Mouse (Mus musculus): ENCODE results near the gene Gm5617. TPM values are rescaled to one million over a fixed set of nuclear protein-coding genes. Genes with fewer than 3 reads are reported as not detected.
A peak's percentile ranks its signal among the peaks of the same experiment; 100 is the strongest.
"Not testable (repeated sequence)": the region's sequence is repeated elsewhere in the genome, so short reads cannot be mapped to it uniquely, and the experiment has no call there.

Gm5617 gene
- polyA plus RNA-seq, 1 experiment from 2014 or later, result 29.6 TPM

- H3K27ac ChIP-seq; ATAC-seq (ENCODE audit: borderline replicate concordance, extremely low read depth, low FRiP score, low TSS enrichment); H3K9me3 ChIP-seq; H3K4me2 ChIP-seq; H3K36me3 ChIP-seq; H3K4me3 ChIP-seq; H3K4me1 ChIP-seq; H3K9ac ChIP-seq: not testable (repeated sequence)
- 55% methylated on average over 1 of the region's 1 CpGs for WGBS
- peaks cover 16% of the 10 kb centered on the region for H3K27me3 ChIP-seq
These were observed 42.4 kb downstream of the Gm5617 start for GRCm38 (mm10) chr9:48537616-48538015.

GRCm38 (mm10) chr9:48538044-48538645 lies 42.9 kb downstream of the Gm5617 start:
- Histone ChIP-seq H3K36me3 (no peaks in the 10 kb centered on the region), H3K27me3 (peaks cover 16% of the 10 kb centered on the region), H3K4me1 (no peaks in the 10 kb centered on the region), H3K27ac (no peak overlapping the region), H3K9me3 (no peaks in the 10 kb centered on the region; the same call in 1 of the 2 replicates), H3K4me3 (no peak overlapping the region), H3K4me2 (peak overlapping the region; percentile 14; the same call in 1 of the 2 replicates), H3K9ac (no peak overlapping the region)
- no peak for ATAC-seq (ENCODE audit: borderline replicate concordance, extremely low read depth, low FRiP score, low TSS enrichment)
- 3% methylated on average over 17 of the region's 17 CpGs for WGBS

- H3K9me3 ChIP-seq, result no peaks in the 10 kb centered on the region; the same call in 1 of the 2 replicates
- ATAC-seq (ENCODE audit: borderline replicate concordance, extremely low read depth, low FRiP score, low TSS enrichment), result no peak
- H3K9ac ChIP-seq, result no peak overlapping the region
- H3K27me3 ChIP-seq, result peaks cover 16% of the 10 kb centered on the region
- no peak overlapping the region for H3K27ac ChIP-seq
- H3K36me3 ChIP-seq, result no peaks in the 10 kb centered on the region
- WGBS, result 12% methylated on average over 12 of the region's 12 CpGs
- no peaks in the 10 kb centered on the region for H3K4me1 ChIP-seq
- no peak overlapping the region for H3K4me3 ChIP-seq
- H3K4me2 ChIP-seq, result peak overlapping the region; percentile 14
These were observed 43.4 kb downstream of the Gm5617 start for GRCm38 (mm10) chr9:48538688-48539087.

Small RNAs within 50 kb of the gene (microRNA-seq; reads per million reads assigned to microRNA genes)
- not detected for gene Gm23653

Other genes with a start within 250 kb of the Gm5617 start
- gene Nxpe2, start 142.0 kb upstream of the Gm5617 start, polyA plus RNA-seq (2015; fragmentation: Nextera tagmentation; extraction: Ambion mirVana), result 0.97 and 2.1 TPM in 2 replicates
- gene Rexo2, start 14.8 kb upstream of the Gm5617 start, polyA plus RNA-seq (2015; fragmentation: Nextera tagmentation; extraction: Ambion mirVana), result 112 and 119 TPM in 2 replicates
- gene Rbm7, start 143 bp upstream of the Gm5617 start, polyA plus RNA-seq (2015; fragmentation: Nextera tagmentation; extraction: Ambion mirVana), result 127 and 130 TPM in 2 replicates
- gene Nnmt, start 109.7 kb downstream of the Gm5617 start, polyA plus RNA-seq (2015; fragmentation: Nextera tagmentation; extraction: Ambion mirVana), result 1.5 and 1.6 TPM in 2 replicates

Measured in lung, embryonic 15.5 days (tissue).